Mouse (Mus musculus): Measurements from ENCODE around the gene Zfp692.

DNA sequence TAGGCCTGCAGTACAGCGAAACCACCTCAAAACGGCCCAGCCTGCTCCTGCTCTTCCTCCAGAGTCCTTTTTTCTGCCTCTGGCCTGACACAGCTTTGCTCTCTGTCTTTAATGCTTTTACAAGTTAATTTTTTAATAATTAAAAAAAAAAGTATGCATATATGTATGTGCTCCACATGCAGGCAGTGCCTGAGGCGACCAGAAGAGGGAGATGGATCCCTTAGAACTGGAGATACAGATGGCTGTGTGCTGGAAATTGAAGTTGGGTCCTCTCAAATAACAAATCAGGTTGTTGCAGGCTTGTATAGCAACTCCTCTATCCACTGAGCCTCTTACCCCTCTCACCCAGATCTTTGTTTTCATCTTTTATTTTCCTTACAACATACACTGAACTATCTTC is 19.9 kb downstream of the Zfp692 start:
- TF ChIP-seq TAL1 (IDR thresholded peaks at IDR 0.05; ENCODE audit: low read length), result no peak
- no peak for TF ChIP-seq GATA1 (IDR thresholded peaks at IDR 0.05; ENCODE audit: low read length)
